Mouse (Mus musculus): Measurements from ENCODE around the gene Gm15130.

Gene Gm15130

DNA sequence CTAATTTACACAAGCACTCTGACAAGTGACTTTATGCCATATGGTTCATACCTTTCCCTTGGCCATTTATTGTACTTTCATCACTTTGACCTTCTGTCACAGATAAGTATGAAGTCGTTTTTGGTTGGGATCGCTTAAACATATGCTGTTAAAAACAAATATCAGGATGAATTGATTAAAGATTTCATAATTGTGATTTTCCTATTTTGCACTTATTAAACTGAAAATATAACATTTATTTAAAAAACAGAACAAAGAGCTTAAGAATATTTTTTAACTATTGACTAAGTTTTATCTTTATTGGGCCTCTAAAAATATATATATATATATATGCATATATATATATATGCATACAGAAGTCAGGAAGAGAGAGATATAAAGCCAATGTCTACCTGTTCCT lies at the start of gene Gm15130:
Gene Gm15130 (minus strand): TSS at position 101 of the 400 bp plus-strand sequence.
- ATAC-seq (ENCODE audit: low TSS enrichment), result no peak

DNA sequence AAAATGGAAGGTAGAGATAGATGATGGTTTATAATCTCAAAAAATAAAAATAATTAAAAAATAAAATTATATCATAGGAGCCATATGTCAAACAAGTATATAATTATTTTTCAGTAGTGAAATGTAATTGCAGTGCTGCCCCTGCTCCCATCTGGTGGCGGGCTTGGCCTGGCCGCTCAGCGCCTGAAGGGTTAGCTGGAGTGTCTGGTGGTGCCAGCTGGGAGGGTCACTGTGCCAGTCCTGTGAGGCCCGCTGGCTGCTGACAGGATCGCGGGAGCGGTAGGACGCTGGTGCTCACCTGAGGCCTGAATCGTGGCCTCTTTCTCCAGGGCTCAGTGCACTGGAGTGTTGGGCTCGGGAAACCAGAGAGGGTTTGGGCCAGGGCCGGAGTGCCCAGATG lies 29.3 kb upstream of the Gm15130 start:
- ATAC-seq (ENCODE audit: low TSS enrichment), result no peak

DNA sequence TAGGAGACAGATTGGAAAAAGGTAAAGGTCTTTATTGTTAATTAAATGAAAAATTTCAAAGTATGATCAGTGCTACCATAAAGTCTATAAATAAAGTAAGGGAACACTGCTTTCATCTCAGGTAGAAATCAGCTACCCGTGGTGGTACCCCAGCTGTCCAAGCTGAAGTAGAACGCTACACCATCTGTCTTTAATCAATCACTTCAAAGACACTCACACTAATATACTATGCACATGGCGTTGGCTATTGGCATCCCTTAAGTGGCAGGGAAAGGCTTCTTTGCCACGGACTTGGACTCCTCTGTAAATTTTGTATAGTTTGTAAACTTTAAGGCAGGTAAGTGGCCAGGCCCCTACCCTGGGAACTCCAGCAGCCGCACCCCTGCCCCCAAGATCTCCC lies 17.0 kb downstream of the Gm15130 start:
- ATAC-seq (ENCODE audit: low TSS enrichment), result no peak

DNA sequence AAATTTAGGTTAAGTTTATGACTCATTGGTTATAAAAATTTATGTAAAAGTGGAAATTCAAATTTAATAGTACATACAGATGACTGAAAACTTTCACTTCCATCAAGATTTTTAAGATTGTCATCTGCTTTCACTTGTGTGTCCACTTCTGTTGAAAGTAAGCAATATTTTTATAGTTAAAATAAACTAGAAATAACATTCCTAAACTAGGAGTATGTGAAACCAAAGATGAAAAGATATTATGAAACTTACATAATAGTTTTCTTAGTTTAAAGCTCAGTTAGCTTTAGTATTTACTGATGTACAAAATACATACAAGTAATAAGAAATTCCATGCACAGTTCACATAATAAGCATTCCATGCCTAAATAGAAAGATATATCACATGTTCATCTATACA lies 46.9 kb downstream of the Gm15130 start, which contains the start of gene Gm13941:
Gene Gm13941 (minus strand): TSS at position 101 of the 400 bp plus-strand sequence.
- no peak for ATAC-seq (ENCODE audit: low TSS enrichment)
